Mouse (Mus musculus) liver, embryonic 11.5 days (tissue): ENCODE measurements around the gene Bcl6. TPM values are rescaled to one million over a fixed set of nuclear protein-coding genes. Genes with fewer than 3 reads are reported as not detected.

Experiments used
- ATAC-seq: fragments of 200-750 bp; cut with Nextera tagmentation; replicated peaks from 2 replicates; pipeline ENCODE4 v1.8.0; 2017; ENCODE audit warnings: moderate number of reproducible peaks, mild to moderate bottlenecking, moderate TSS enrichment, moderate library complexity; ENCODE audit not compliant: low FRiP score
- DNase-seq: peaks from one replicate; pipeline ENCODE4 v3.0.0-alpha.2; 2017; ENCODE audit warnings: low spot score
- H3K27ac ChIP-seq: fragments of 300-500 bp; sonication (generic); 2 replicates; pipeline ENCODE4 v1.5.1; 2014; ENCODE audit warnings: mild to moderate bottlenecking, low read depth, low read length, control low read depth
- H3K27me3 ChIP-seq: fragments of 300-500 bp; sonication (generic); replicated peaks from 2 replicates; pipeline ENCODE4 v1.6.1; 2014; ENCODE audit warnings: low read length, mixed read lengths; ENCODE audit not compliant: control insufficient read depth, insufficient read depth
- H3K36me3 ChIP-seq: fragments of 300-500 bp; sonication (generic); 2 replicates; pipeline ENCODE4 v1.6.1; 2014; ENCODE audit warnings: mild to moderate bottlenecking, low read length, moderate library complexity, mixed read lengths; ENCODE audit not compliant: control insufficient read depth, insufficient read depth
- H3K4me1 ChIP-seq: fragments of 300-500 bp; sonication (generic); replicated peaks from 2 replicates; pipeline ENCODE4 v1.6.1; 2014; ENCODE audit warnings: low read length, mixed read lengths; ENCODE audit not compliant: control insufficient read depth, insufficient read depth
- H3K4me2 ChIP-seq: fragments of 300-500 bp; sonication (generic); 2 replicates; pipeline ENCODE4 v1.6.1; 2014; ENCODE audit warnings: mild to moderate bottlenecking, control low read depth, moderate library complexity
- H3K4me3 ChIP-seq: fragments of 300-500 bp; sonication (generic); 2 replicates; pipeline ENCODE4 v1.5.1; 2014; ENCODE audit warnings: low read depth, low read length, control low read depth
- H3K9ac ChIP-seq: fragments of 300-500 bp; sonication (generic); 2 replicates; pipeline ENCODE4 v1.6.1; 2014; ENCODE audit warnings: low read depth, low read length, control low read depth
- H3K9me3 ChIP-seq: fragments of 300-500 bp; sonication (generic); 2 replicates; pipeline ENCODE4 v1.6.1; 2016; ENCODE audit warnings: low read length, inconsistent platforms, mixed read lengths; ENCODE audit not compliant: control insufficient read depth
- WGBS: fragments of 180-500 bp; shearing (Covaris S2); extraction: QIAGEN DNeasy Blood & Tissue Kit; methylation state at CpG from one replicate; pipeline ENCODE4 v1.1.7; 2014; 5-methylcytosine and 5-hydroxymethylcytosine counted together
- polyA plus RNA-seq: library from polyadenylated mRNA; unstranded; fragments of >200 nt; fragmentation: Nextera tagmentation; extraction: Ambion mirVana; gene quantifications from 2 replicates; pipeline ENCODE4 v1.2.1, GENCODE M21; 2014

Gene Bcl6
- polyA plus RNA-seq, 1 experiment from 2014 or later = 0.38 TPM

GRCm38 (mm10) chr16:23997228-23997627 lies 8.6 kb upstream of the Bcl6 start:
- Histone ChIP-seq H3K4me3 (no peak overlapping the region), H3K36me3 (no peaks in the 10 kb centered on the region), H3K9ac (no peak overlapping the region), H3K4me1 (no peaks in the 10 kb centered on the region), H3K4me2 (no peak overlapping the region), H3K27ac (no peak overlapping the region), H3K27me3 (no peaks in the 10 kb centered on the region), H3K9me3 (no peaks in the 10 kb centered on the region)
- DNase-seq = no peak
- no peak for ATAC-seq
- WGBS = 68% methylated on average over 3 of the region's 3 CpGs

DNA sequence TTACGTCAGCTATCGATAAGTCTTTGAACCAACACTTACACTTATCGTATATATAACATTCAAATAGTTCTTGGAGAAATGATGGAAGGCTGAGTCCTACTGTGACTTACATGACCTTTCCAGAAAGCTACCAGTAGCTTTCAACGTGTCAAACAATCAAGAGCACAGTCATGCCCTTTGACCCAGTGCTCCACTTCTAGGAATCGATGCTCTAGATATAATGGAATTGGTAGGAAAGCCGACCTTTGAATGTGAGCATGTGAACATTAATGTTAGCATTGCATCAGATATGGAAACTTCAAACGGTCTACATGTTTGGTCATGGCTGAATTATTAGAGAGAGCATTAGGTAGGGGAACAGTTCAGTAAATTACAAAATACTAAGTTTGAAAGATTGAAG lies 7.7 kb upstream of the Bcl6 start:
- ATAC-seq (no peak), DNase-seq (no peak)
- H3K9me3 ChIP-seq = no peaks in the 10 kb centered on the region
- H3K4me3 ChIP-seq = no peak overlapping the region
- no peaks in the 10 kb centered on the region for H3K4me1 ChIP-seq
- WGBS = 76% methylated on average over 7 of the region's 7 CpGs
- no peaks in the 10 kb centered on the region for H3K36me3 ChIP-seq
- no peak overlapping the region for H3K4me2 ChIP-seq
- H3K27me3 ChIP-seq = no peaks in the 10 kb centered on the region
- no peak overlapping the region for H3K9ac ChIP-seq
- no peak overlapping the region for H3K27ac ChIP-seq

DNA sequence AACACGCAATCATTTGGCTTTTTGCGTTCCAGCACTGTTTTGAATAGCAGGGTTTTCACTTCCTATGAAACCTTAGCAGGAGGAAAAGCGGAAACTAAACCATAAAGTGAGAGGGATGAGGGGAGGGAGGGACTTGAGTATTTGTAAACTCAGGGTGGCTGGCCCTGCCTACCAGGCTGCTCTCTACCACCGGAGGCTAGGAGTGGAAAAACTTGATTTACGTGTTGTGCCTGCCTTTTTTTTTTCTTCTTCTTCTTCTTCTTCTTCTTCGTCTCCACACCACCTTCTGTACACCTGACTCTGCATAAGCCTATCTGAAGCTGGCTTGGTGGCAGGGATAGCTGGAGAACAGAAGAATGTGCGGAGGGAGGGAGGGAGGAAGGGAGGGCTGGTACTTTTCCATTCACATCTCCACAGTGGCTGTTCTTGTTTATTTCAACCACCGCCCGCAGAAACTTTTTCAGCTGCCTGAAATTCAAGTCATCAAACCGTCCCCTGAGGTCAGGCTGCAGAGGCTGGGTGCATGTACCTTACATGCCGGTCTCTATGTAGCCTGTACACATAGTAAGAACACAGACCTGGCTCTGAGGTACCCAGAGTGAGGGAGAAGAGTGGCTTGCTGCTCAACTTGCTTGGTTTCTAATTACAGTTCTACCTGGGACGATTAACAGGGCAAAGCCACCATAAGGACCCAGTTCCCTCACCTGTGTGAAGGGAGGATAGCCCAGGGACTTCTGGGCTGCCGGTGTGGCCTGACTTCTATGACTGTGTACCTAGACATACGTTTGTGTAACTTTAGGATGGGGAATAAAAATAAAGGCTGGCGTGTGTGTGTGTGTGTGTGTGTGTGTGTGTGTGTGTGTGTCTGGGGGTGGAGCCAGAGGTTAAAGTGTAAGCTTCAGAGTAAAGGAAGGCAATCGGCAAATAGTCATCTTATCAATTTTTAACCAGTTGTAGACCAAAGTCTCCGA lies 5.0 kb upstream of the Bcl6 start:
- 35% methylated on average over 17 of the region's 17 CpGs for WGBS

GRCm38 (mm10) chr16:23991846-23992580 lies 3.4 kb upstream of the Bcl6 start:
- Histone ChIP-seq H3K36me3 (no peaks in the 10 kb centered on the region), H3K4me1 (0 out of 2 replicates have a peak, but pooled peaks cover under 1% of the 10 kb centered on the region), H3K27ac (no peak overlapping the region), H3K4me2 (no peak overlapping the region), H3K4me3 (no peak overlapping the region), H3K9ac (no peak overlapping the region), H3K9me3 (no peaks in the 10 kb centered on the region), H3K27me3 (peaks cover 7% of the 10 kb centered on the region; the same call in 1 of the 2 replicates)
- ATAC-seq (no peak), DNase-seq (no peak)
- 77% methylated on average over 14 of the region's 14 CpGs for WGBS

More for the DNA sequence above, 5.0 kb upstream of the Bcl6 start:
- H3K27me3 ChIP-seq = peaks cover 6% of the 10 kb centered on the region; the same call in 1 of the 2 replicates
- no peaks in the 10 kb centered on the region for H3K9me3 ChIP-seq
- ATAC-seq = no peak
- H3K4me2 ChIP-seq = peak overlapping the region; percentile 29; the same call in 1 of the 2 replicates
- H3K9ac ChIP-seq = no peak overlapping the region
- H3K27ac ChIP-seq = peak overlapping the region; percentile 52
- H3K36me3 ChIP-seq = no peaks in the 10 kb centered on the region
- no peak overlapping the region for H3K4me3 ChIP-seq
- H3K4me1 ChIP-seq = no peaks in the 10 kb centered on the region
- no peak for DNase-seq

- H3K27me3 ChIP-seq = peaks cover 11% of the 10 kb centered on the region
- WGBS = 1% methylated on average over 4 of the region's 4 CpGs
- ATAC-seq = no peak
Measured at GRCm38 (mm10) chr16:23991170-23991569, 2.5 kb upstream of the Bcl6 start.

GRCm38 (mm10) chr16:23990161-23990970 lies 1.7 kb upstream of the Bcl6 start:
- DNase-seq (no peak), ATAC-seq (no peak)
- peak overlapping the region; percentile 86 for H3K4me2 ChIP-seq
- H3K27me3 ChIP-seq = peaks cover 18% of the 10 kb centered on the region
- peaks cover 6% of the 10 kb centered on the region; the same call in 1 of the 2 replicates for H3K4me1 ChIP-seq
- 43% methylated on average over 11 of the region's 11 CpGs for WGBS
- peak overlapping the region; percentile 38 for H3K9ac ChIP-seq
- H3K36me3 ChIP-seq = no peaks in the 10 kb centered on the region
- H3K27ac ChIP-seq = no peak overlapping the region
- H3K4me3 ChIP-seq = peak overlapping the region; percentile 68
- no peaks in the 10 kb centered on the region for H3K9me3 ChIP-seq

More at GRCm38 (mm10) chr16:23991170-23991569, 2.5 kb upstream of the Bcl6 start:
- Histone ChIP-seq H3K4me1 (0 out of 2 replicates have a peak, but pooled peaks cover 2% of the 10 kb centered on the region), H3K9me3 (no peaks in the 10 kb centered on the region), H3K36me3 (no peaks in the 10 kb centered on the region), H3K27ac (no peak overlapping the region), H3K4me3 (no peak overlapping the region), H3K4me2 (no peak overlapping the region), H3K9ac (no peak overlapping the region)
- peak; percentile 64 for DNase-seq

DNA sequence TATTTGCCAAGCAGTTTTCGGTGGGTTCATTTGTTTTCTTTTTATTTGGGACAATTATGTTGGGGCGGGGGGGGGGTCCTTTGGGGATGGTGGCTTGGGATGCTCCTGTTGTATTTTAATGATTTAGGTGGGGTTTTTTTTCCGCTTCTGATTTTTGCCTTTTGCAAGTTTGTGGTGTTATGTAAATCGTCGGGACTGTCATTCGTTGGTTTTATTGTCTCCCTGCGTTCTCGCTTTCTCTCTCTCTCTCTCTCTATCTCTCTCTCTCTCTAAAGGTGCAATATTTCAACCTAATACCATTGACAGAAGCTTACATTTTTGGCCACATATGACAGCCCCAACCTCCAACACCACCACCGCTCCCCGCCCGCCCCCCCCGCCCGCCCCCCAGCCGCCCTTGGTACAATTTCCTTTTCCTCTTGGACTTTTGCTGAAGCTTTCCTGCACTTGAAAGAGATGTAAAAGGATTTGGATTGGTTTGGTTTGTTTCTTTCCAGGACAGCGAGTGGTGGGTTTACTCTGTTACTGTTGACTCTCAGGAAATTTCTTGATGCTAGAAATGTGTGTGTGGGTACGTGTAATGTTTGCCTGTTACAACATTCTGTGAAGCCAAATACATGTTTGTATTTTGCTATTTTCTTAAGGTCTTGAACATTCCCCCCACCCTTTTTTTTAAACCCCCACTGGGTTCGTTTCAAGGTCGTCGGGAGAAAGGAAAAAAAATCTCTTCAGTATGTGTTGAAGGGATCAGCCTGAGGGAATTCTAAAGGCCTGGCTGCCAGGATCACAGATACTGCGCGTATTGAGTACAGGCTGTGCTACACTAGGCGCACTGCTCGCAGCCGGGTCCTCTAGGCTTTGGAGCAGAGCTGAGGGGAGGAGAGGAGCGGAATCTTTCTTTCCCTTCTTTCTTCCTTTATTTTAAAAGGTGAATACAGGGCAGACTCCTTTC lies 833 bp upstream of the Bcl6 start:
- Histone ChIP-seq H3K4me3 (peak overlapping the region; percentile 68), H3K9ac (peak overlapping the region; percentile 74), H3K27me3 (peaks cover 25% of the 10 kb centered on the region), H3K4me2 (peak overlapping the region; percentile 86), H3K27ac (peak overlapping the region; percentile 93), H3K4me1 (peaks cover 6% of the 10 kb centered on the region; the same call in 1 of the 2 replicates), H3K36me3 (no peaks in the 10 kb centered on the region), H3K9me3 (no peaks in the 10 kb centered on the region)
- DNase-seq = no peak
- ATAC-seq = no peak
- 10% methylated on average over 25 of the region's 25 CpGs for WGBS
